Mouse (Mus musculus) c-Kit-positive CD71-negative TER-119-negative erythroid progenitor cells, embryonic 14.5 days (primary cell): ENCODE measurements around the gene Dnajb6.
"Not testable (repeated sequence)": the region's sequence is repeated elsewhere in the genome, so short reads cannot be mapped to it uniquely, and the experiment has no call there.

Experiments
- DNase-seq: peaks from one replicate; pipeline ENCODE4 v3.0.0-alpha.2; 2013; ENCODE audit warnings: low read depth

The Dnajb6 gene

GRCm38 (mm10) chr5:29735557-29736061 lies at the start of gene Dnajb6, which contains the start of gene Gm5129:
Gene Dnajb6, plus strand, starts transcription at chr5:29735688.
Gene Gm5129, minus strand, starts transcription at chr5:29735936.
- DNase-seq: peak; percentile 89

- DNase-seq: peak; percentile 24
These were observed 47.8 kb upstream of the Dnajb6 start for GRCm38 (mm10) chr5:29687671-29688070.

DNA sequence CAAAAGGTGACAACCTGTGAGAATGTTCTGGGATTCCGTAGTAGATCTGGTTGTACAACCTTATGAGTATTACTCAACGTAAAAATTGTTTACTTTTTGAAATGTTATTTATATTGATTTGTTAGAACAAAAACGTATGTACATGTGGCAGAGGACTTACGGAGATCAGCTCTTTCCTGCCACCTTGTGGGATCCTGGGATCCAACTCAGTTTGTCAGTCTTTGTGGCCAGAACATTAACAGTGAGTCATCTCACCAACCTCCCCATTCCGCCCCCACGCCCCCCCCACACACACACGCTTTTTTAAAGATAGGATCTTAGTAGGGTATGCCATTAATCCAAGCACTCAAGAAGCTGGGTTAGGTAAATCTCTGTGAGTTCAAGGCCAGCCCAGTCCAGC lies 47.1 kb upstream of the Dnajb6 start:
- no peak for DNase-seq

- DNase-seq: no peak
These were observed 37.0 kb upstream of the Dnajb6 start for GRCm38 (mm10) chr5:29698493-29698892.

DNA sequence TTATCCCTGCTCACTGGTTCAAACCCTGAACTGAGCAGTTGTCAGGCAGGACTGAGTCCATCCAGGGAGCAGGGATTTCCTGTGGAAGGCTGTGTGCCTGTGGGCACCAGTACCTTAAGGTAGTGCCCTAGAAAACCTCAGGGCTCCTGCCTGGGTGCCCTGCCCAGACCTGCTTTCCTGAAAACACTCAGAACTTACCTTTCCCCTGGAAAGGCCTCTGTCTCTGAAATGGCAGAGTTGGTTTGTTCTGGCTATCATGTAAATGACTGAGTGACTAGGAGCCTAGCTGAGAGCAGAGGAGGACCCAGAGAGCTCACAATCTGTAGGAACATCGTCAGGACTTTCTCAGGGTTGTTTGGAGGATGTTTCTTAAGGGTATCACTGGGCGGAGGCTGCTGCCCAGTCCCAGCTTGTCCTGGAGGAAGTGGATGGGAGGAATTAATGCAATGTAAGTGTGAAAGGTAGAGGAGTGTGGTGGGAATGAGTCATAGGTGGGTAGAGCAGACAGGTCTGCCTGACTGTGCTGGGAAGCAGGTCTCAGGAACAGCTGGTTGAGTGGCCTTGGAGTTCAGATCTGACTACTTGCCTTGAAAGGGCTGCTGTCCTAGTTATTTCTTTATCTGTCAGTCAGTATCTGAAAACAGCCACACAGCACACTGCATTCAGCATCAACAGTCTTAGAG lies 35.8 kb upstream of the Dnajb6 start:
- DNase-seq: no peak

GRCm38 (mm10) chr5:29707241-29707640 lies 28.2 kb upstream of the Dnajb6 start:
- no peak for DNase-seq

GRCm38 (mm10) chr5:29708258-29708657 lies 27.2 kb upstream of the Dnajb6 start:
- no peak for DNase-seq

DNA sequence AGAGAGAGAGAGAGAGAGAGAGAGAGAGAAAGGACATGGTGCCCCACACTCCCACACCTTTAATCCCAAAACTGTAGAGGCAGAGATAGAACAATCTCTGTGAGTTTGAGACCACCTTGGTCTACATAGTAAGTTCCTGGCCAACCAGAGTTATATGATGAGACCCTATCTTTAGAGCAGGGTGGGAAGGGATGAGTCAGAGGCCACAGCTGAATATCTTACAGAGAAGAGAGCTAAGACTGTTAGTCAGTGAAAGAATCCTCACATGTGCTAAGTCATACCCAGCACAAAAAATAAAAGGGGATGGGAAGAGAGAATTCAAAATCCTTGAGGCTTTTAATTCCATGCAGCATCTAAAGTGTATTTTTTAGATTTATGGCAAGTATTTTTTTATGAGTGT lies 23.9 kb upstream of the Dnajb6 start:
- no peak for DNase-seq

DNA sequence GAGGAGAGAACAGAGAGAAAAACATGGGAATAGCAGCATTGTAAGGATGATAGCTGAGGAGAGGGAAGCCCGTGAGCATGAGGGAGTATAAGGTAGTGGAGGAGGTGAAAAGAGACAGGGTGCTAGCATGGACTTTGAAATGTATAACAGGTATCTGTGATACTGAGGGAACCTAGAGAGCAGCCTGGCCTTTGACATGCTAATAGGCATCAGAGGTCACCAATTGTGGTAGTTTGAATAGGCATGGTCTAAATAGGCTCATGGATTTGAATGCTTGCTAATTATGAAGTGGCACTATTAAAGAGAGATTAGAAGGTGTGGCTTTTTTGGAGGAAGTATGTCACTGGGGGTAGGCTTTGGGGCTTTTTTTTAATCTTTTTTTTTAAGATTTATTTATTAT lies 22.6 kb upstream of the Dnajb6 start:
- no peak for DNase-seq

DNA sequence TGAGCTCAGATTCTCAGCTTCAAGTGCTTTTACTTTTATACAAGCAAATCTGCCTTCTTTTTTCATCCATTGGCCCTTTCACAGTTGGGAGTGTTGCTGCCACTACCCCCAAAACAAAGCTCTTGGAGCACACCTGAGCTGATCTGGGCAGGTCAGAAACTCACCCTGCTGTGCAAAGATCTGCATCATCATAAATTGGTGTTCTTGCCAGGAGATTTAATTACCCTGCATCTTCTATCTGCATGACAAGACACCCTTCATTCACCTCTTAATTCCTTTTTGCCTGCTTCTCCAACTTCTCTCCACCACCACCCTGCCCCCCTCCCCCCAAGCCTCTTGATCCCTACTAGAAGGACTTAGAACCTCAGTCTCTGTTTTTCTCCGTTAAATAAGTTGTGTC lies 14.3 kb upstream of the Dnajb6 start:
- no peak for DNase-seq

DNA sequence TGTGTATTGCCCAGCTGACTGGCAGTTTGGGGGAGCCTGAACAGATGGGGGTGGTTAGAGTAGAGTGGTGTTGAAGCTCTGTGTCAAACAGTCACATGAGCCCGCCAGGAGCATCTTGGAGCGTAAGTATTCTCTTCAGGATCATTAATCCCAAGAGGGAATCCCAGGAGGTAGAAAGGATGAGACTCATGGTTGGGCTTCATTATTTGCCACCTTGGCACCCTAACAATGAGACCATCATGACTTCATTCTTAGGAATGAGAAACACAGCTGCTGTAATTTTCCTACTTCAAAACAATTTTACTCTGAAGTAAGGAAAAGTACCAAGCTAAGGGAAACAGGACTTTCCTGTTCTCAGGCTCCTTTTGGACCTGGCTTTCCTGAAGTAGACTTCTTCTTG lies 10.1 kb upstream of the Dnajb6 start:
- no peak for DNase-seq

DNA sequence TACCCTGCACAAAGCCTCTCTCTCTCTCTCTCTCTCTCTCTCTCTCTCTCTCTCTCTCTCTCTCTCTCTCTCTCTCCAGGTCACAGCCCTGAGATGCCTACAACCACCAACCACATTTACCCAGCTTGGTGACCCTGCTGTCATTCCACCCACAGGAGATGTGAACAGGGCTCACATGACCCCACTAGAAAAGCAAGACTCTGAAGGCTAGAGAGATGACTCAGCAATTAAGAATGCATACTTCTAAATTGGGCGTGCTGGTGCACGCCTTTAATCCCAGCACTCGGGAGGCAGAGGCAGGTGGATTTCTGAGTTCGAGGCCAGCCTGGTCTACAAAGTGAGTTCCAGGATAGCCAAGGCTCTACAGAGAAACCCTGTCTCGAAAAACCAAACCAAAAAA lies 9.4 kb upstream of the Dnajb6 start:
- DNase-seq: not testable (repeated sequence)

- no peak for DNase-seq
These were observed 517 bp upstream of the Dnajb6 start for GRCm38 (mm10) chr5:29734831-29735510.

GRCm38 (mm10) chr5:29736073-29736900 lies 799 bp downstream of the Dnajb6 start:
- DNase-seq: peak; percentile 16

GRCm38 (mm10) chr5:29736942-29737341 lies 1.5 kb downstream of the Dnajb6 start:
- peak; percentile 16 for DNase-seq

DNA sequence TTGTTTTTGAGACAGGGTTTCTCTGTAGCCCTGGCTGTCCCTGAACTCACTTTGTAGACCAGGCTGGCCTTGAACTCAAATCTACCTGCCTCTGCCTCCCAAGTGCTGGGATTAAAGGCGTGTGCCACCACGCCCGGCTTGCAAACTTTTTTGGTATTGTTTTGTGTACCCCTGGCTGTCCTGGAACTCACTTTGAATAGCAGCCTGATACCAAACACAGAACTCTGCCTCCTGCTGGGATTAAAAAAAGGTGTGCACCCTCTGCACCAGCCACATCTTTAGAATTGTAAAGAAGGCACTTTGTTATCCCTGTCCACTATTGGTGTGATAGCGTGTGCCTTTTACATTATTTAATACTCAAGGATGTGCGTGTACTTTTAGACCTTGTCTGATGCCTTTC lies 2.0 kb downstream of the Dnajb6 start:
- DNase-seq: no peak

GRCm38 (mm10) chr5:29738076-29738475 lies 2.6 kb downstream of the Dnajb6 start:
- no peak for DNase-seq

DNA sequence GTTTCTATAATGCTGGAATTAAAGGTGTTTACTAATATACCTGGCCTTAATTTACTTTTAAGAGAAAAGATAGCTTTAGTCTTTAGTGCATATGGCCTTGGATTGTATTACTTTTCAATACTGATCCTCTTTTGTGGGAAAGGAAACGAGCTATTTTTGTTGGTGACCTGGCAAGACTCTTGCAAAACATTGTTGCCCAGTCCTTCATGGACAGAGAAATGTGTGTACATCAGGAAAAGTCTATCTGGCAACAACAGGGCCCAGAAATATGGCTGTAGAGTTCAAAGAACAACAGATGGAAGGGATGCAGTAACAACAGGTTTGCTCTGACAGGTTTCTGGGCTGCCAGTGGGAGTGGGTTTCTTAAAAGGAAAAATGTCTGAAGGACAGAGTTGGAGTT lies 5.2 kb downstream of the Dnajb6 start:
- DNase-seq: no peak

- no peak for DNase-seq
These were observed 5.6 kb downstream of the Dnajb6 start for GRCm38 (mm10) chr5:29741093-29741492.

- DNase-seq: no peak
These were observed 12.2 kb downstream of the Dnajb6 start for GRCm38 (mm10) chr5:29747661-29748060.

GRCm38 (mm10) chr5:29751306-29751705 lies 15.8 kb downstream of the Dnajb6 start:
- no peak for DNase-seq

DNA sequence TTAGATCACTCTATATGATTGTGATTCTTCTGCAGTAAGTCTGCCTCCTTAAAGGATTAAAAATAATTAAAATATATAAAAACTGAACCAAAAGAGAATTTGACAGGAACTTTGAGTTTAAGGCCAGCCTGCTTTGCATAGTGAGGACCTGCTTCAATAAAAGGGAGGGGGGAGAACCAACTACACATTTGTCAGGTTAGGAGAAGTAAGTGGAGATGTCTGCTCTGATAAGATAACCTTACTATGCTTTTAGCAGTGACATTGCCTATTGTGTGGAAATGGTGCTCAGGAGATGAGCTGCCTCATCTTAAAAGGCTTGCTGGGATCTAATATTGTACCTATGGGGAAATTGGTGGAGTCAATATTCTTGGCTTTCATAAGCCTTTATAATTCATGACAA lies 17.4 kb downstream of the Dnajb6 start:
- no peak for DNase-seq

DNA sequence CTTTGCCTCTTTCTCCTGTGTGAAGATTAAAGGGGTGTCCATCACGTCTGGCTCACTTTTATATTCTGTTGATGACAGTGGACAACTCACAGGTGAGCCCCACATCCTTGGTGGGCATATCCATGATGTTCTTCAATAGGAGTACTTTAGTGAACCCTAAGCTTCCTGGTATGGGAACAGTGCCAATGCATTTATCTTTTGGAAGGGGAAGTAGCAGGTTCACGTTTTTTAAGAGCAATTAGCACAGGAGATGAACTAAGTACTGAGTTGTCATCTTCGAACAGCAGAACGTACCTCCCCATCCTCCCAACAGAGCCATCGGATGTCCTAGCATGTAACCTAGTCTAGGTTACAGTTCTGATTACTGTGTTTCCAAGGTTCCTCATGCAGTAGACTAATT lies 23.8 kb downstream of the Dnajb6 start:
- no peak for DNase-seq
